Mouse (Mus musculus): Measurements from ENCODE around the gene Vat1l.

DNA sequence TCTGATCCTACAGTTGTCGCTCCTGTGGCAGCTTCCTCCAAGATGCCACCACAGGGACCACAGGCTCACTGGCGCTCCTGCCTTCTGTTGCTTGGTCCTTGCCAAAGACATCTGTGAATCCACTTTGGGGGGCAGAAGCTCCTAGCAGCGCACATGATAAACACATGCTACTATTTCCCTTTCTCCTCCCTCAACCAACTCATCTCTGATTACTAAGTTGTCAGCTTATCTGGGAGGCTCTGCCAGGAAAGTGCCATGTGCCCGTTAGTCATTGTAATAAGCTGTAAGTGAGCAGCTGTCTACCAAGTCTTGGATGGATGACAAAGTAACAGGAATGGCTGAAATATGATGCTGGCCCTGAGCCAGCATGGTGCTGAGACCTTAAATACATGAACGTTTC is 100.9 kb downstream of the Vat1l start:
- TF ChIP-seq POLR2A (IDR thresholded peaks at IDR 0.05; ENCODE audit: borderline replicate concordance, extremely low read depth, low read depth, low read length) (no peak), CTCF (IDR thresholded peaks at IDR 0.05; ENCODE audit: insufficient read depth, low read length) (no peak)

All from lung, adult 2 months (tissue).